Mouse (Mus musculus): ENCODE data around the gene Fosb. TPM values are rescaled to one million over a fixed set of nuclear protein-coding genes. Genes with fewer than 3 reads are reported as not detected.

Fosb gene
- polyA plus RNA-seq, 1 experiment from 2014 or later = 0.49 TPM

DNA sequence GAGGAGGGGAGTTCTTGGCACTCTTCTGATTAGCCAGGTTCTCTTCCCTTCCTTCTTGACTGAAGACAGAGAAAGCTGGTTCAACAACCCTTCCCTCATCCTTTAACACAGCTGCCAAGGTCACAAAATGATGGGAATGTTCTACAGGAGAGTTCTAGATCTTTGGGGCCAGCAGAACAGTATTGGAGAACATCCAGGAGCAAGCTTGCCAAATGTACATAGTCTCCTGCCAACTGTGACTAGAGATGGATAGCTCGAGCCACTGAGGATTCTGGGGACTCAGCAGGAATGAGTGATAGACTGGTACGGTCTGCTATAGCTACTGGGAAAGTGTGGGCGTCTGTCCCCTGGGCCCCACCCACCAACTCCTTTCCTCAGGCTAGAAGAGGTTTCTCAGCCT, 51.5 kb downstream of the Fosb start:
- ATAC-seq (replicated peaks; ENCODE audit: low FRiP score, low TSS enrichment, low read depth) (no peak), DNase-seq (ENCODE audit: low spot score) (no peak)
- no peak overlapping the region for H3K4me2 ChIP-seq (ENCODE audit: low read length)
- no peaks in the 10 kb centered on the region for H3K27me3 ChIP-seq (replicated peaks; ENCODE audit: control insufficient read depth, insufficient read depth, low read length)
- WGBS = 87% methylated on average over 3 of the region's 3 CpGs
- no peaks in the 10 kb centered on the region for H3K4me1 ChIP-seq (replicated peaks; ENCODE audit: control insufficient read depth, insufficient read depth, low read length)
- H3K36me3 ChIP-seq (ENCODE audit: control insufficient read depth, insufficient read depth, low read length) = peaks cover 82% of the 10 kb centered on the region
- no peak overlapping the region for H3K27ac ChIP-seq (ENCODE audit: low read depth)
- no peak overlapping the region for H3K9ac ChIP-seq (ENCODE audit: low read length)
- H3K4me3 ChIP-seq (ENCODE audit: low read depth, low read length) = no peak overlapping the region
- no peaks in the 10 kb centered on the region for H3K9me3 ChIP-seq (ENCODE audit: control insufficient read depth, low read length)

DNA sequence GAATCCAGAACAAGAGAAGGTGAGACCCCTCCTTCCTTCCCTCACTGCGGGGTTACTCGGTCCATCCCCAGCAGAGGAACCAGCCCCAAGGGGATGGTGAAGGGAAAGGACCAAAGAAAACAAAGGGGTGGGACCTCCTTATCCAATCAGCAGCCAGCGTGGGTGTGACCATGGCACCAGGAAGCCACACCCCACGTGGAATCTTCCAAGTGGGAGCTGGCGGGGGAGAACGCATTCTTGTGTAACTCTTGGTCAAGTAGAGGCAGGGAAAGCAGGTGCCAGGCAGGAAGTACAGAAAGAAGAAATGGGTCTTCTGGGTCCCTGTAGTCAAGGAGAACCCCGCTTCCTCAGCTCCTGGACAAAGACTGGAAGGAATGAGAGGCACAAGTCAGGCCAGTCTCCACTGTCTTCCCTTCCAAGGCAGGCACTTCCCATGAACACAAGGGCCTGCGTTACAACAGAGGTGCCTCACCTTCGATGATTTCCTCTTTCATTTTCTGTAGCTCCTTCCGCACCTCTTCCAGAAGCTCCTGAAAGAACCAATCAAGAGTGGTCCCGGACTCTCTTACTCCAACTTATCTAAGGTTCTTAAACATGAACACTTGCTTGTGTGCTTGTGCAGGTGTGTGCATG, 52.3 kb downstream of the Fosb start:
- DNase-seq (ENCODE audit: low spot score) = peak; percentile 74
- Histone ChIP-seq H3K4me1 (replicated peaks; ENCODE audit: control insufficient read depth, insufficient read depth, low read length) (no peaks in the 10 kb centered on the region), H3K36me3 (ENCODE audit: control insufficient read depth, insufficient read depth, low read length) (peaks cover 73% of the 10 kb centered on the region), H3K9me3 (ENCODE audit: control insufficient read depth, low read length) (no peaks in the 10 kb centered on the region), H3K4me2 (ENCODE audit: low read length) (no peak overlapping the region), H3K9ac (ENCODE audit: low read length) (no peak overlapping the region), H3K4me3 (ENCODE audit: low read depth, low read length) (no peak overlapping the region), H3K27ac (ENCODE audit: low read depth) (no peak overlapping the region), H3K27me3 (replicated peaks; ENCODE audit: control insufficient read depth, insufficient read depth, low read length) (no peaks in the 10 kb centered on the region)
- WGBS = 40% methylated on average over 11 of the region's 11 CpGs
- ATAC-seq (replicated peaks; ENCODE audit: low FRiP score, low TSS enrichment, low read depth) = peak; percentile 59

DNA sequence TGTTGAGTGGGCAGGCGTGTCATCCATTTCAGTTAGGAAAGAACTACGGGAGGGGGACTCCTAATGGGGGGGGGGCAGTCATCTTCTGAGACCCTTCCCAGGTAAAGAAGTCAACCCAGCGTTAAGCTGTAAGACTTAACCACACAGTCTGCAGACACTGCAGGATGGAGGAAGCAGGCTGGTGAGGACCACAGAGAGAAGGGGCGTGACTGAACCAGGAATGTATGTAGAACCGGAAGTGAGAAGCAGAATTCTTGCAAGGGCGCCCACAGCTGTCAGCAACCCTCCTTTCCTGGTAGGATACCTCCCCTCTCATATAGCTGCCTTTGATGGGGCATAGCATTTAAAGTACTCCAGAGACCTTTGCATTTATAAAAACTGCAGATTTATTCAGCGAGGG, 53.3 kb downstream of the Fosb start:
- Histone ChIP-seq H3K9ac (ENCODE audit: low read length) (no peak overlapping the region), H3K4me2 (ENCODE audit: low read length) (no peak overlapping the region), H3K27ac (ENCODE audit: low read depth) (no peak overlapping the region), H3K27me3 (replicated peaks; ENCODE audit: control insufficient read depth, insufficient read depth, low read length) (no peaks in the 10 kb centered on the region), H3K4me3 (ENCODE audit: low read depth, low read length) (no peak overlapping the region), H3K9me3 (ENCODE audit: control insufficient read depth, low read length) (no peaks in the 10 kb centered on the region), H3K4me1 (replicated peaks; ENCODE audit: control insufficient read depth, insufficient read depth, low read length) (no peaks in the 10 kb centered on the region), H3K36me3 (ENCODE audit: control insufficient read depth, insufficient read depth, low read length) (peaks cover 64% of the 10 kb centered on the region)
- DNase-seq (ENCODE audit: low spot score) (no peak), ATAC-seq (replicated peaks; ENCODE audit: low FRiP score, low TSS enrichment, low read depth) (no peak)
- WGBS = 83% methylated on average over 7 of the region's 7 CpGs

DNA sequence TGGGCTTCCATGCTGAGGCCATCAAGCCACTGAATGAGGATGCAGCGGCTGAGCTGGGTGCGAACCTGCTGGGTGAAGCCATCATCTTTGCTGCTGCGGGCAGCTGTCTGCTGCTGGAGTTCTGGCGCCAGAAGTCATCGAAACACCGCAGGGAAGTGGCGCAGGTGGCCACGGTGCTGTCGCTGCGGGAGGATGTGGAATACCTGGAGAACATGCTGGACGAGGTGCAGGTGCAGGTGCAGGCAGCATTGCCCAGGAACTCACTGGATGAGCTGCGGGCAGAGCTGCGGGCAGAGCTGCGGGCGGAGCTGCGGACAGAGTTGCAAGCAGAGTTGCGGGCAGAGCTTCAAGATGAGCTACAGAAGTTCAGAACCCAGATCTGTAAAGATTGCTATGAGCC, 54.5 kb downstream of the Fosb start:
- 89% methylated on average over 17 of the region's 17 CpGs for WGBS

DNA sequence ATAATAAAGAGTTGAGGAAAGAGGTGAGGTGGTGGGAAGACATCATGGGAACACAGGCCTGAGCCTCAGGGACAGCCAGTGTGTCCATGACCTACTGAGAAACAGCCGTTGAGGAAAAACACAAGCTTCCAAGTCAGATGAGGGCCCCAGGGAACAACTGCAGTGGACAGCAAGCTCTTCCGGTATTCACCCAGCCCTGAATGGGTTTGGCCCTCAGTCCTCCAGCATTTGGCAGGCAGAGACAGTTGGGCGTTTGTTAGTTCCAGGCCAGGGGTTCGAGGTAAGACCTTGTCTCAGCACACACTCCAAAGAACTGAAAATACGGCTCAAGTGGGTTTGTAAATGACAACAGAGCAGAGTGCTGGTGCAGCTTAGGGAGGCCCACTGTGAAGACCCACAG, 56.4 kb downstream of the Fosb start:
- no peak overlapping the region for H3K4me2 ChIP-seq (ENCODE audit: low read length)
- no peaks in the 10 kb centered on the region for H3K27me3 ChIP-seq (replicated peaks; ENCODE audit: control insufficient read depth, insufficient read depth, low read length)
- H3K27ac ChIP-seq (ENCODE audit: low read depth) = no peak overlapping the region
- no peak for ATAC-seq (replicated peaks; ENCODE audit: low FRiP score, low TSS enrichment, low read depth)
- WGBS = 75% methylated on average over 5 of the region's 5 CpGs
- no peaks in the 10 kb centered on the region for H3K4me1 ChIP-seq (replicated peaks; ENCODE audit: control insufficient read depth, insufficient read depth, low read length)
- H3K4me3 ChIP-seq (ENCODE audit: low read depth, low read length) = no peak overlapping the region
- H3K9ac ChIP-seq (ENCODE audit: low read length) = no peak overlapping the region
- no peak for DNase-seq (ENCODE audit: low spot score)
- peaks cover 33% of the 10 kb centered on the region for H3K36me3 ChIP-seq (ENCODE audit: control insufficient read depth, insufficient read depth, low read length)
- H3K9me3 ChIP-seq (ENCODE audit: control insufficient read depth, low read length) = no peaks in the 10 kb centered on the region

More for the DNA sequence above, 54.5 kb downstream of the Fosb start:
- no peak overlapping the region for H3K4me2 ChIP-seq (ENCODE audit: low read length)
- ATAC-seq (replicated peaks; ENCODE audit: low FRiP score, low TSS enrichment, low read depth) = no peak
- no peaks in the 10 kb centered on the region for H3K27me3 ChIP-seq (replicated peaks; ENCODE audit: control insufficient read depth, insufficient read depth, low read length)
- peaks cover 52% of the 10 kb centered on the region for H3K36me3 ChIP-seq (ENCODE audit: control insufficient read depth, insufficient read depth, low read length)
- no peak overlapping the region for H3K9ac ChIP-seq (ENCODE audit: low read length)
- no peaks in the 10 kb centered on the region for H3K4me1 ChIP-seq (replicated peaks; ENCODE audit: control insufficient read depth, insufficient read depth, low read length)
- no peak for DNase-seq (ENCODE audit: low spot score)
- H3K9me3 ChIP-seq (ENCODE audit: control insufficient read depth, low read length) = no peaks in the 10 kb centered on the region
- no peak overlapping the region for H3K4me3 ChIP-seq (ENCODE audit: low read depth, low read length)
- H3K27ac ChIP-seq (ENCODE audit: low read depth) = no peak overlapping the region

Other genes starting within 250 kb of the Fosb start
- 15.8 and 16.0 TPM in 2 replicates for gene Dmwd, start 233.8 kb downstream of the Fosb start, polyA plus RNA-seq (2014; fragmentation: Nextera tagmentation; extraction: Ambion mirVana)
- 57.4 and 60.0 TPM in 2 replicates for gene Dmpk, start 226.2 kb downstream of the Fosb start, polyA plus RNA-seq (2014; fragmentation: Nextera tagmentation; extraction: Ambion mirVana)
- 15.7 and 15.8 TPM in 2 replicates for gene Six5, start 215.5 kb downstream of the Fosb start, polyA plus RNA-seq (2014; fragmentation: Nextera tagmentation; extraction: Ambion mirVana)
- 3.7 and 4.7 TPM in 2 replicates for gene Gm4969, start 191.7 kb downstream of the Fosb start, polyA plus RNA-seq (2014; fragmentation: Nextera tagmentation; extraction: Ambion mirVana)
- gene Fbxo46, start 190.2 kb downstream of the Fosb start, polyA plus RNA-seq (2014; fragmentation: Nextera tagmentation; extraction: Ambion mirVana) = 8.1 and 8.8 TPM in 2 replicates
- gene Qpctl, start 160.8 kb downstream of the Fosb start, polyA plus RNA-seq (2014; fragmentation: Nextera tagmentation; extraction: Ambion mirVana) = 10.1 and 11.0 TPM in 2 replicates
- gene Snrpd2, start 160.3 kb downstream of the Fosb start, polyA plus RNA-seq (2014; fragmentation: Nextera tagmentation; extraction: Ambion mirVana) = 166 and 167 TPM in 2 replicates
- gene Gipr, start 143.9 kb downstream of the Fosb start, polyA plus RNA-seq (2014; fragmentation: Nextera tagmentation; extraction: Ambion mirVana) = 2.2 and 2.7 TPM in 2 replicates
- gene Eml2, start 133.6 kb downstream of the Fosb start, polyA plus RNA-seq (2014; fragmentation: Nextera tagmentation; extraction: Ambion mirVana) = 1.9 and 2.9 TPM in 2 replicates
- 1.2 and 1.5 TPM in 2 replicates for gene Gpr4, start 97.5 kb downstream of the Fosb start, polyA plus RNA-seq (2014; fragmentation: Nextera tagmentation; extraction: Ambion mirVana)
- 37.4 and 43.9 TPM in 2 replicates for gene Opa3, start 81.7 kb downstream of the Fosb start, polyA plus RNA-seq (2014; fragmentation: Nextera tagmentation; extraction: Ambion mirVana)
- gene Vasp, start 38.2 kb downstream of the Fosb start, polyA plus RNA-seq (2014; fragmentation: Nextera tagmentation; extraction: Ambion mirVana) = 78.5 and 79.2 TPM in 2 replicates
- gene Ppm1n, start 30.0 kb downstream of the Fosb start, polyA plus RNA-seq (2014; fragmentation: Nextera tagmentation; extraction: Ambion mirVana) = 0.14 and 0.31 TPM in 2 replicates
- gene Rtn2, start 27.4 kb downstream of the Fosb start, polyA plus RNA-seq (2014; fragmentation: Nextera tagmentation; extraction: Ambion mirVana) = 12.2 and 14.3 TPM in 2 replicates
- 71.8 and 82.9 TPM in 2 replicates for gene Ercc1, start 34.7 kb upstream of the Fosb start, polyA plus RNA-seq (2014; fragmentation: Nextera tagmentation; extraction: Ambion mirVana)
- 23.9 and 25.8 TPM in 2 replicates for gene Cd3eap, start 49.4 kb upstream of the Fosb start, polyA plus RNA-seq (2014; fragmentation: Nextera tagmentation; extraction: Ambion mirVana)
- 4.4 and 4.9 TPM in 2 replicates for gene Ppp1r13l, start 49.7 kb upstream of the Fosb start, polyA plus RNA-seq (2014; fragmentation: Nextera tagmentation; extraction: Ambion mirVana)
- gene Ercc2, start 72.0 kb upstream of the Fosb start, polyA plus RNA-seq (2014; fragmentation: Nextera tagmentation; extraction: Ambion mirVana) = 11.3 and 13.3 TPM in 2 replicates
- gene Klc3, start 94.1 kb upstream of the Fosb start, polyA plus RNA-seq (2014; fragmentation: Nextera tagmentation; extraction: Ambion mirVana) = 2.4 and 3.4 TPM in 2 replicates
- gene Ckm, start 94.7 kb upstream of the Fosb start, polyA plus RNA-seq (2014; fragmentation: Nextera tagmentation; extraction: Ambion mirVana) = 0.60 and 1.1 TPM in 2 replicates
- gene Mark4, start 148.8 kb upstream of the Fosb start, polyA plus RNA-seq (2014; fragmentation: Nextera tagmentation; extraction: Ambion mirVana) = 7.5 and 8.5 TPM in 2 replicates
- gene Exoc3l2, start 153.3 kb upstream of the Fosb start, polyA plus RNA-seq (2014; fragmentation: Nextera tagmentation; extraction: Ambion mirVana) = 0.76 and 0.90 TPM in 2 replicates
- 0.93 and 1.2 TPM in 2 replicates for gene Bloc1s3, start 198.3 kb upstream of the Fosb start, polyA plus RNA-seq (2014; fragmentation: Nextera tagmentation; extraction: Ambion mirVana)
- 113 TPM in 2 replicates for gene Trappc6a, start 198.3 kb upstream of the Fosb start, polyA plus RNA-seq (2014; fragmentation: Nextera tagmentation; extraction: Ambion mirVana)
- 0.09 and 0.27 TPM in 2 replicates for gene Nkpd1, start 207.8 kb upstream of the Fosb start, polyA plus RNA-seq (2014; fragmentation: Nextera tagmentation; extraction: Ambion mirVana)

All from intestine, embryonic 14.5 days (tissue).